Mouse (Mus musculus): ENCODE measurements around the gene Capn10.

DNA sequence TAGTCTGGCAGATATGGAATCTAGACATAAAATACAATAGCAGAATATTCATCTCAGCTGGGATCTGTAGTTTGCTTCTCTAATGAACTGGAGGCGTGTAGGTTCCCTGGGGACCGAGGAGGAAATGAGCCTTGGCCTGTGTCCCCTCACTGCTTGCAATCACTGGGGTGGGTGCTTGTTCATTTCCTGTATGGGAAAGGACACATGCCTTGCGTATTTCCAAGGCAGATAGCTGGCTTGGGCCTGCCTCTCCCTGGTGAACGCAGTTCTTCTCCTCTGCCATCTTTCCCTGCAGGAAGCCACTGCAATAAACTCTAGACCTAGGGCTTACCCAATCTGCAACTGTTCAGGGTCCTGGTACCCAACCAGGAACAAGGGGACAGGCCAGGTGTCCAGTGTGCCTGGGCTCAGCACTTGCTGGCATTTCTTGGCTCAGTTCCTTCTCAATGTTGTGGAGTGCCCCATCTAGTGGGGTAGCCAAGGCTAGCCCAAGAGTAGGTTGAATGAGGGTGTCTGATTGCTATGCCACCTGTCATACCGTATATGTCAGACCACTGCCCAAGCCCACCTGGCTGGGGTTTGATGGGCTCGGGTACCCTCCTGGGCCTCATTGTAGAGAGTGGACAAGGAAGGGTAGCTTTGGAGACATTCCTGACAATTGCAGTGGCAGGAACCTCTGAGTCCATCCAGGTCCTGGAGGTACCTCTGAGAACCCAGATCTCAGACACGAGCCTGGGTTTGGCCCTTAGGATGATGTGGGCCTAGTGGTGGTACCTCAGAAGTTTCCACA lies 47.1 kb downstream of the Capn10 start:
- no peak for TF ChIP-seq POLR2A (IDR thresholded peaks at IDR 0.05; ENCODE audit: control insufficient read depth, extremely low read depth, insufficient read depth, low read length, poor library complexity)
- no peak for TF ChIP-seq CTCF (IDR thresholded peaks at IDR 0.05; ENCODE audit: borderline replicate concordance, control insufficient read depth, extremely low read depth, insufficient read depth, low read length, poor library complexity)
